Mouse (Mus musculus): ENCODE results near the gene Abcb7.

The Abcb7 gene

GRCm38 (mm10) chrX:104413183-104413983 lies at the start of gene Abcb7:
Gene Abcb7 (minus strand): TSS chrX:104413856.
- no peak; the same call in 1 of the 2 replicates for TF ChIP-seq GATA4 (IDR thresholded peaks at IDR 0.05; ENCODE audit: insufficient replicate concordance, low read length)

GRCm38 (mm10) chrX:104461755-104462154 lies 48.1 kb upstream of the Abcb7 start:
- TF ChIP-seq GATA4 (IDR thresholded peaks at IDR 0.05; ENCODE audit: insufficient replicate concordance, low read length): no peak

GRCm38 (mm10) chrX:104452433-104452832 lies 38.8 kb upstream of the Abcb7 start:
- TF ChIP-seq GATA4 (IDR thresholded peaks at IDR 0.05; ENCODE audit: insufficient replicate concordance, low read length): no peak

- no peak for TF ChIP-seq GATA4 (IDR thresholded peaks at IDR 0.05; ENCODE audit: insufficient replicate concordance, low read length)
These were observed 19.8 kb upstream of the Abcb7 start for GRCm38 (mm10) chrX:104433456-104433855.

- no peak for TF ChIP-seq GATA4 (IDR thresholded peaks at IDR 0.05; ENCODE audit: insufficient replicate concordance, low read length)
These were observed 14.5 kb upstream of the Abcb7 start for GRCm38 (mm10) chrX:104428108-104428507.

- TF ChIP-seq GATA4 (IDR thresholded peaks at IDR 0.05; ENCODE audit: insufficient replicate concordance, low read length): no peak
These were observed 339 bp upstream of the Abcb7 start for GRCm38 (mm10) chrX:104413995-104414394.

GRCm38 (mm10) chrX:104408137-104408536 lies 5.5 kb downstream of the Abcb7 start:
- TF ChIP-seq GATA4 (IDR thresholded peaks at IDR 0.05; ENCODE audit: insufficient replicate concordance, low read length): no peak

- no peak for TF ChIP-seq GATA4 (IDR thresholded peaks at IDR 0.05; ENCODE audit: insufficient replicate concordance, low read length)
These were observed 11.2 kb downstream of the Abcb7 start for GRCm38 (mm10) chrX:104402463-104402862.

- no peak for TF ChIP-seq GATA4 (IDR thresholded peaks at IDR 0.05; ENCODE audit: insufficient replicate concordance, low read length)
These were observed 12.5 kb downstream of the Abcb7 start for GRCm38 (mm10) chrX:104401134-104401533.

- TF ChIP-seq GATA4 (IDR thresholded peaks at IDR 0.05; ENCODE audit: insufficient replicate concordance, low read length): no peak
These were observed 16.1 kb downstream of the Abcb7 start for GRCm38 (mm10) chrX:104397526-104397925.

- no peak for TF ChIP-seq GATA4 (IDR thresholded peaks at IDR 0.05; ENCODE audit: insufficient replicate concordance, low read length)
These were observed 54.0 kb downstream of the Abcb7 start for GRCm38 (mm10) chrX:104359686-104360085.

GRCm38 (mm10) chrX:104355842-104356241 lies 57.8 kb downstream of the Abcb7 start:
- TF ChIP-seq GATA4 (IDR thresholded peaks at IDR 0.05; ENCODE audit: insufficient replicate concordance, low read length): no peak

GRCm38 (mm10) chrX:104291721-104292120 lies 121.9 kb downstream of the Abcb7 start:
- TF ChIP-seq GATA4 (IDR thresholded peaks at IDR 0.05; ENCODE audit: insufficient replicate concordance, low read length): no peak

GRCm38 (mm10) chrX:104279828-104280227 lies 133.8 kb downstream of the Abcb7 start:
- no peak for TF ChIP-seq GATA4 (IDR thresholded peaks at IDR 0.05; ENCODE audit: insufficient replicate concordance, low read length)

GRCm38 (mm10) chrX:104264371-104264770 lies 149.3 kb downstream of the Abcb7 start:
- no peak for TF ChIP-seq GATA4 (IDR thresholded peaks at IDR 0.05; ENCODE audit: insufficient replicate concordance, low read length)

- no peak for TF ChIP-seq GATA4 (IDR thresholded peaks at IDR 0.05; ENCODE audit: insufficient replicate concordance, low read length)
These were observed 151.2 kb downstream of the Abcb7 start for GRCm38 (mm10) chrX:104262468-104262867.

- TF ChIP-seq GATA4 (IDR thresholded peaks at IDR 0.05; ENCODE audit: insufficient replicate concordance, low read length): no peak
These were observed 157.1 kb downstream of the Abcb7 start for GRCm38 (mm10) chrX:104256561-104256960.
